Mouse (Mus musculus): ENCODE data around the gene Nup93.

The Nup93 gene

GRCm38 (mm10) chr8:94361774-94362431, 147.5 kb downstream of the Nup93 start:
- no peak for DNase-seq (ENCODE audit: low spot score in 2 of 2)

DNA sequence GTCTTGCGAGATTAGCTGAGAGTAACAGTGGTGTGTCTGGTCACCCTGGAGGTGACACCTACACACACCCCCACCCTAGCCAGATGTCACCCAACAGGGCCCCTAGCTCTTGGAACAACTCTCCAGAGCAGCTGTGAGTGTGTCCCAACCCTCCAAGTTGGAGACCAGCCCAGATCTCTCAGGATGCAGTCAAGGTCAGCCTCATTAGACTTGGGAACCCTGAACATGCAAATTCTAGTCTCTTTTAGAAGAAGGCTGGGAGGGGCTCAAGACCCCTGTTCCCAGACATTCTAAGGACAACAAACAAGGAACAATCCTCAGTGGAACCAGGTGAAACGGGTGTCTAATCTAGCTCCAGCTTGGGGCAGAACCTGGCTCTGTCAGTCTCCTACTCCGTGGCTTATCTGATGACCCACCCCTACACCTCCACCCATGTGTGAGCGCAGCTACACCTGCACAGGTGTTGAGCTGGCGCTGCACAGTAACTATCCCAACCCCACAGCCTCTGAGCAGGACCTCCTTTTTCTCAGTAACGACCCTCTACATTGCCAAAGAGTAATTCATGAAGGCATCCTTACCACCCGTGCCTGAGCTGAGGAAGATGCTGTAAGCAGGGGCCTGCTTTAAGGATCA, 148.4 kb downstream of the Nup93 start:
- no peak for DNase-seq (ENCODE audit: low spot score in 2 of 2)

- DNase-seq (ENCODE audit: low spot score in 2 of 2): no peak
These were observed 148.9 kb downstream of the Nup93 start for GRCm38 (mm10) chr8:94363288-94363688.

DNA sequence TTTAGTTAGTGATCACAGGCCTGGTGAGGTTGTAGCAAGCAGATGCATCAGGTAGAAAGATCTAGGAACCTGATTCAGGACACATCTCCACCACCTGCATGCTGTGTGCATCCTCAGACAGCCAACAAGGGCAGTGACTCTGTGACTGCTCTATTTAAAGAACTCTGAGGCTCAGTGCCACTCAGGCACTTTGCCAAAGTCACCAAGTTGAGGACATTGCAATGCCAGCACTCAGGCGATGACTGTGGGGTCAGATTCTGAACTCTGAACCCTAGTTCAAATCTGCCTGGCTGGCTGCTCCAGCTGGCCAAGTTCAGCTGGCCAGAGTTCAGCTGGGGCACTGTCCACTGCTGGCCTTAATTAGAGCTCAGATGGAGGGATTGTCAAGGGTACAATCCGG, 149.5 kb downstream of the Nup93 start:
- no peak for DNase-seq (ENCODE audit: low spot score in 2 of 2)

- DNase-seq (ENCODE audit: low spot score in 2 of 2): no peak
These were observed 150.4 kb downstream of the Nup93 start for GRCm38 (mm10) chr8:94364686-94365312.

DNA sequence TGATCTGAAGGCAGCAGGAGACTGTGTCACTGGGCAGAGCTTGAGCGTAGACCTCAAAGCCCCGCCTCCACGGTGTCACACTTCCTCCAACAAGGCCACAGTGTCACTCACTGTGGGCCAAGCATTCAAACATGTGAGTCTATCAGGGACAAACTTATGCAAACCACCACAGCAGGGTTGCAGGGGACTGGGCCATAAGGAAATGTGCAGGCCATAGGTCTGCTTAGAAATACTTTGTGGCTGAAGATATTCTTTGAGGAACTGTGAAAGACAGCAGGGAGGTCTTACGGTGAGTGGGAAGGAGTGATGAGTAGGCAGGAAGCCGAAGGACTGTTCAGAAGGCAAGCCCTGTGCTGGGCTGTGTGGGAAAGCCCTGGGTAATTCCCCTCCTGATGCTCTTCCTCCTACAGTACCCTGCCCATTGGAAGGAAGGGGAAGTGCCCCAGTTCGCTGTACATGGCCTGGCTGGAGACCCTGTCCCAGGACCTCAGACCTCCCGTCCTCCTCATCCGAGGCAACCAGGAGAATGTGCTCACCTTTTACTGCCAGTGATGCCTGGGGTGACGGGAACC, 151.1 kb downstream of the Nup93 start:
- DNase-seq (ENCODE audit: low spot score in 2 of 2): no peak
